25 mouse cellular contexts compared by ENCODE assay signal in genomic region chr1:104449678-104450077, GRCm38 (mm10).
DNase-seq lines count a peak whose midpoint lies in the region; ATAC-seq and TF ChIP-seq lines count a peak whose summit lies in the region.
"Had no signal": no experiment of that assay in that cellular context is flagged by ENCODE, and none has a peak within 500 bp of the region (broad histone marks: within the 10 kb centered on the region; RNA-seq: fewer than 3 reads in every experiment).

No protein-coding gene starts in this region.

- H3K4me1 ChIP-seq in cerebellum, adult 2 months (ENCODE audit: control insufficient read depth, insufficient read depth, low read length) = no peaks in the 10 kb centered on the region
- no peaks in the 10 kb centered on the region for H3K4me1 ChIP-seq in heart, embryonic 11.5 days (ENCODE audit: control insufficient read depth, insufficient read depth, low read length)
- H3K4me1 ChIP-seq: forebrain, embryonic 10.5 days; forebrain, embryonic 13.5 days; heart, embryonic 15.5 days; hindbrain, embryonic 12.5 days; hindbrain, embryonic 15.5 days had no signal

- DNase-seq in cerebellum, postnatal 10 days = peak; percentile 10 to 37
- no peak for DNase-seq in cerebellum, adult 2 months
- peak; percentile 31 to 56 for DNase-seq in heart, adult 18-20 months
- DNase-seq in heart, postnatal 4 days = no peak
- peak; percentile 40 for DNase-seq in heart, adult 9 months (ENCODE audit: low spot score in 2 of 2)
- peak; percentile 14 to 22 for DNase-seq in heart, postnatal 10 days
- DNase-seq: adrenal gland, adult 8-10 months; adrenal gland, postnatal 25 days; cerebellum, adult 18-20 months; cerebellum, adult 9-11 months; gastrocnemius, postnatal 10 days; gastrocnemius, postnatal 36 days; kidney, adult 2 months had no signal

- intact Hi-C loops in heart, postnatal 10 days (cut with DNase I) = no loop called here

- H3K27ac ChIP-seq in cerebellum, adult 2 months (ENCODE audit: insufficient read depth, low read length) = no peak overlapping the region
- no peak overlapping the region for H3K27ac ChIP-seq in heart, embryonic 11.5 days (ENCODE audit: low read depth, low read length)
- H3K27ac ChIP-seq: forebrain, embryonic 10.5 days; forebrain, embryonic 13.5 days; heart, embryonic 15.5 days; hindbrain, embryonic 12.5 days; hindbrain, embryonic 15.5 days had no signal

- 25% methylated on average over 4 of the region's 4 CpGs for WGBS in cerebellum, adult 2 months
- 68% methylated on average over 4 of the region's 4 CpGs for WGBS in heart, embryonic 11.5 days (ENCODE audit: insufficient replicate concordance)

- TF ChIP-seq CTCF in cerebellum, adult 2 months (IDR thresholded peaks at IDR 0.05; ENCODE audit: borderline replicate concordance, insufficient read depth, low read depth, low read length) = no peak

- H3K36me3 ChIP-seq in heart, embryonic 11.5 days (ENCODE audit: control insufficient read depth, insufficient read depth, low read length) = no peaks in the 10 kb centered on the region
- H3K36me3 ChIP-seq: forebrain, embryonic 10.5 days; G1E; heart, embryonic 15.5 days; hindbrain, embryonic 12.5 days; hindbrain, embryonic 15.5 days had no signal

- no peak overlapping the region for H3K9ac ChIP-seq in heart, embryonic 11.5 days (ENCODE audit: low read depth, low read length)
- H3K9ac ChIP-seq: forebrain, embryonic 13.5 days; heart, embryonic 15.5 days; hindbrain, embryonic 12.5 days; hindbrain, embryonic 15.5 days had no signal

- no peak overlapping the region for H3K4me3 ChIP-seq in cerebellum, adult 2 months (replicated peaks; ENCODE audit: insufficient read depth, low read depth, low read length)
- no peak overlapping the region for H3K4me3 ChIP-seq in heart, embryonic 11.5 days (ENCODE audit: low read depth, low read length)
- H3K4me3 ChIP-seq: forebrain, embryonic 10.5 days; forebrain, embryonic 13.5 days; heart, embryonic 15.5 days; hindbrain, embryonic 12.5 days; hindbrain, embryonic 15.5 days had no signal

- no peaks in the 10 kb centered on the region for H3K27me3 ChIP-seq in cerebellum, adult 2 months (ENCODE audit: control insufficient read depth, insufficient read depth, low read length)
- no peaks in the 10 kb centered on the region for H3K27me3 ChIP-seq in heart, embryonic 11.5 days (ENCODE audit: control insufficient read depth, insufficient read depth, low read length)
- H3K27me3 ChIP-seq: CH12.LX; forebrain, embryonic 13.5 days; heart, embryonic 15.5 days; hindbrain, embryonic 12.5 days; hindbrain, embryonic 15.5 days; Patski had no signal

- no peak overlapping the region for H3K4me2 ChIP-seq in heart, embryonic 11.5 days
- H3K4me2 ChIP-seq: forebrain, embryonic 13.5 days; heart, embryonic 15.5 days; hindbrain, embryonic 12.5 days; hindbrain, embryonic 15.5 days had no signal

- H3K9me3 ChIP-seq in heart, embryonic 11.5 days (replicated peaks; ENCODE audit: control insufficient read depth, low read length) = no peaks in the 10 kb centered on the region
- H3K9me3 ChIP-seq: forebrain, embryonic 10.5 days; forebrain, embryonic 13.5 days; heart, embryonic 15.5 days; hindbrain, embryonic 12.5 days; hindbrain, embryonic 15.5 days had no signal

- no peak for ATAC-seq in heart, embryonic 11.5 days (replicated peaks; ENCODE audit: insufficient number of reproducible peaks, low FRiP score, low TSS enrichment)
- no peak for ATAC-seq in CD4-positive, CD25-positive, alpha-beta regulatory T cell, adult 4 months
- ATAC-seq: forebrain, embryonic 13.5 days; forebrain, embryonic 16.5 days; intestine, postnatal 0 days; Patski had no signal

- TF ChIP-seq POLR2A in cerebellum, adult 2 months (IDR thresholded peaks at IDR 0.05; ENCODE audit: borderline replicate concordance, insufficient read depth, low read length) = no peak

Comparison
In these comparisons a context has a peak if more than half of its experiments do, and no peak if none do; other contexts are left out.
1. DNase-seq: peak in cerebellum, postnatal 10 days (2 of 2), heart, adult 18-20 months (2 of 2), heart, adult 9 months (2 of 2) and heart, postnatal 10 days (2 of 2); none in cerebellum, adult 2 months (0 of 2) and heart, postnatal 4 days (single experiment).